ENCODE assay signal across 8 mouse cellular contexts in the genomic region with DNA sequence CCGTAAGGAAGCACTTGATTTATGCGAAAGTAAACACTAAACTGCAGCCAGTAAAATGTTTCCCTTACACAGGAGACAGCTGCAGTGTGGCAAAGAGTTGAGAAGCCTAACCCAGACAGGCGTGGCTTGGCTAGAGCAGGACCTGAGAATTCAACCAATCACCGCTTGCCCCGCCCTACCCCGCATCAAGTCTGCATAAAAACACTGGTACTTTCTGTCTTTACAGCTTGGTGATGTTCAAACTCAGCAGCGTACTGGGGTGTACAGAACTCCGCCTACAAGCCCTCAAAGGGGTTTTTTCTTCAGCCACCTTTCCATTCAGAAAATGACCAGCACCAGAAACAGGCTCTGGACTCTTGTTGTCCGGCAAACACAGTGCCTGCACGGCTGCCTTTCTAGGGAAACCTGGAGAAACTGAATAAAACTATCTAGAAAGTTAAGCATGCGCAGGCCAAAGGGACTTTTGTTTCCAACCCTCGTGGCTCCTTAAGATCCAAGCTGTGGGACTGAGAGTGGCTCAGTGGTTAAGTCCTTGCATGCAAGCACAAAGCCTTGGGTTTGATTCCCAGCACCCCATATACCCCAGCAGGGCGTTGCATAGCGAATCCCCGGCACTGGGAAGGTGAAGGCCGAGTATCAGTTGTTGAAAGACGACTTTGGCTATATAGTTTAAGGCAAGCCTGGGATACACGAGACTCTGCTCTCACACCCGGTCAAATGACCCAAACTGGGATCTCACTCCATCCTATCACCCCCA. TPM values are rescaled to one million over a fixed set of nuclear protein-coding genes. Genes with fewer than 3 reads are reported as not detected.
DNase-seq lines count a peak whose midpoint lies in the region; ATAC-seq and TF ChIP-seq lines count a peak whose summit lies in the region.

No protein-coding gene starts in this region.

- no peak for TF ChIP-seq EP300 in lung, postnatal 0 days (IDR thresholded peaks at IDR 0.05)

- H3K9ac ChIP-seq in embryonic facial prominence, embryonic 11.5 days (replicated peaks; ENCODE audit: low read length) = peak overlapping the region; percentile 82
- H3K9ac ChIP-seq in kidney, embryonic 14.5 days (ENCODE audit: low read depth, low read length) = peak overlapping the region; percentile 67
- no peak overlapping the region for H3K9ac ChIP-seq in lung, postnatal 0 days (replicated peaks; ENCODE audit: low read depth)

- peak overlapping the region; percentile 69 for H3K4me3 ChIP-seq in embryonic facial prominence, embryonic 11.5 days (ENCODE audit: low read depth, low read length)
- peak overlapping the region; percentile 78 for H3K4me3 ChIP-seq in heart, embryonic 10.5 days
- peak overlapping the region; percentile 75 for H3K4me3 ChIP-seq in kidney, embryonic 14.5 days (ENCODE audit: low read length)
- H3K4me3 ChIP-seq in lung, postnatal 0 days (ENCODE audit: low read depth, low read length) = peak overlapping the region; percentile 57

- no peak for TF ChIP-seq CTCF in lung, postnatal 0 days (IDR thresholded peaks at IDR 0.05)

- peak overlapping the region; percentile 66; the same call in 1 of the 2 replicates for H3K27ac ChIP-seq in embryonic facial prominence, embryonic 11.5 days (replicated peaks; ENCODE audit: low read depth, low read length)
- H3K27ac ChIP-seq in heart, embryonic 10.5 days = peak overlapping the region; percentile 86
- peak overlapping the region; percentile 66; the same call in 1 of the 2 replicates for H3K27ac ChIP-seq in kidney, embryonic 14.5 days (ENCODE audit: low read depth, low read length)
- 0 out of 2 replicates have a peak overlapping the region, but pooled peaks have one; percentile 5 for H3K27ac ChIP-seq in lung, postnatal 0 days (ENCODE audit: low read length)

- ATAC-seq in CD4-positive, CD25-positive, alpha-beta regulatory T cell, adult 4 months = peak; percentile 19
- no peak for ATAC-seq in embryonic facial prominence, embryonic 11.5 days (replicated peaks; ENCODE audit: insufficient number of reproducible peaks, low FRiP score, low TSS enrichment, low read depth)
- ATAC-seq in kidney, embryonic 14.5 days (ENCODE audit: low FRiP score, low TSS enrichment) = peak; percentile 72; the same call in 1 of the 2 replicates
- peak; percentile 78 for ATAC-seq in lung, postnatal 0 days

- peak overlapping the region; percentile 90 for H3K4me2 ChIP-seq in embryonic facial prominence, embryonic 11.5 days (ENCODE audit: low read depth, low read length)
- H3K4me2 ChIP-seq in kidney, embryonic 14.5 days (replicated peaks; ENCODE audit: low read depth, low read length) = peak overlapping the region; percentile 89
- H3K4me2 ChIP-seq in lung, postnatal 0 days (replicated peaks; ENCODE audit: low read depth, low read length) = peak overlapping the region; percentile 95

- H3K36me3 ChIP-seq in embryonic facial prominence, embryonic 11.5 days (replicated peaks; ENCODE audit: control insufficient read depth, insufficient read depth, low read depth, low read length) = no peaks in the 10 kb centered on the region
- no peaks in the 10 kb centered on the region for H3K36me3 ChIP-seq in heart, embryonic 10.5 days
- H3K36me3 ChIP-seq in kidney, embryonic 14.5 days (ENCODE audit: control insufficient read depth, insufficient read depth, low read length) = no peaks in the 10 kb centered on the region
- no peaks in the 10 kb centered on the region for H3K36me3 ChIP-seq in lung, postnatal 0 days (ENCODE audit: insufficient read depth, low read length)

- peak; percentile 73 for DNase-seq in adrenal gland, adult 2 months
- peak; percentile 65 for DNase-seq in embryonic facial prominence, embryonic 11.5 days (ENCODE audit: low spot score)
- DNase-seq in heart, embryonic 10.5 days (ENCODE audit: low spot score) = peak; percentile 83
- DNase-seq in lung, postnatal 0 days (ENCODE audit: low spot score) = peak; percentile 87
- peak; percentile 55 for DNase-seq in retina, postnatal 1 day
- no peak for DNase-seq in frontal cortex, postnatal 36 days (ENCODE audit: low spot score in 2 of 2)

- 30% methylated on average over 19 of the region's 19 CpGs for whole genome bisulfite sequencing in embryonic facial prominence, embryonic 11.5 days
- whole genome bisulfite sequencing in heart, embryonic 10.5 days = 28% methylated on average over 19 of the region's 19 CpGs
- WGBS in kidney, embryonic 14.5 days = 30% methylated on average over 19 of the region's 19 CpGs
- 20% methylated on average over 19 of the region's 19 CpGs for WGBS in lung, postnatal 0 days

- no peaks in the 10 kb centered on the region for H3K27me3 ChIP-seq in embryonic facial prominence, embryonic 11.5 days (ENCODE audit: control insufficient read depth, insufficient read depth, low read length)
- no peaks in the 10 kb centered on the region for H3K27me3 ChIP-seq in heart, embryonic 10.5 days (ENCODE audit: insufficient read depth, poor library complexity, severe bottlenecking)
- H3K27me3 ChIP-seq in kidney, embryonic 14.5 days (ENCODE audit: control insufficient read depth, insufficient read depth, low read length) = no peaks in the 10 kb centered on the region
- H3K27me3 ChIP-seq in lung, postnatal 0 days (replicated peaks; ENCODE audit: insufficient read depth, low read length) = no peaks in the 10 kb centered on the region

- no peaks in the 10 kb centered on the region for H3K9me3 ChIP-seq in embryonic facial prominence, embryonic 11.5 days (replicated peaks; ENCODE audit: control insufficient read depth, low read length)
- no peaks in the 10 kb centered on the region for H3K9me3 ChIP-seq in heart, embryonic 10.5 days
- no peaks in the 10 kb centered on the region for H3K9me3 ChIP-seq in kidney, embryonic 14.5 days (ENCODE audit: control insufficient read depth, low read length)
- no peaks in the 10 kb centered on the region for H3K9me3 ChIP-seq in lung, postnatal 0 days (ENCODE audit: low read length)

- H3K4me1 ChIP-seq in embryonic facial prominence, embryonic 11.5 days (ENCODE audit: control insufficient read depth, insufficient read depth, low read length) = no peaks in the 10 kb centered on the region; the same call in 1 of the 2 replicates
- peaks cover 10% of the 10 kb centered on the region for H3K4me1 ChIP-seq in heart, embryonic 10.5 days
- H3K4me1 ChIP-seq in kidney, embryonic 14.5 days (ENCODE audit: control insufficient read depth, insufficient read depth, low read length) = peaks cover 8% of the 10 kb centered on the region; the same call in 1 of the 2 replicates
- peaks cover 5% of the 10 kb centered on the region; the same call in 1 of the 2 replicates for H3K4me1 ChIP-seq in lung, postnatal 0 days (ENCODE audit: insufficient read depth, low read depth, low read length)

RNA-seq across cellular contexts. Expression of a gene that starts 0.9 kb away (rescaled TPM):
- polyA plus RNA-seq in CD4-positive, CD25-positive, alpha-beta regulatory T cell, adult 4 months (2017; shearing (Covaris generic)) = 1 to 10 TPM; 2.5 to 3.5 TPM
- 10 to 100 TPM in 1 of 2 experiments, 1 to 10 TPM in 1; 6.0 to 10.2 TPM for total RNA-seq in adrenal gland, adult 2 months (2021)
- polyA plus RNA-seq in adrenal gland, adult 2 months (2012; rRNA removed) = 9.4 and 9.9 TPM in 2 replicates
- 18.6 and 20.0 TPM in 2 replicates for polyA plus RNA-seq in embryonic facial prominence, embryonic 11.5 days (2014; fragmentation: Nextera tagmentation; extraction: Ambion mirVana)
- polyA plus RNA-seq in heart, embryonic 10.5 days (2016; fragmentation: Nextera tagmentation; extraction: Ambion mirVana) = 6.2 and 8.2 TPM in 2 replicates
- polyA plus RNA-seq in kidney, embryonic 14.5 days (2014; fragmentation: Nextera tagmentation; extraction: Ambion mirVana) = 11.6 and 18.7 TPM in 2 replicates
- polyA plus RNA-seq in lung, postnatal 0 days (2015; fragmentation: Nextera tagmentation; extraction: Ambion mirVana) = 5.6 and 5.9 TPM in 2 replicates

RNA-seq across cellular contexts. Expression of a gene that starts 7.7 kb away (rescaled TPM):
- polyA plus RNA-seq in CD4-positive, CD25-positive, alpha-beta regulatory T cell, adult 4 months (2017; shearing (Covaris generic)) = 100 to 1,000 TPM; 205 to 239 TPM
- 100 to 1,000 TPM; 124 to 166 TPM for total RNA-seq in adrenal gland, adult 2 months (2021)
- 15.0 and 15.4 TPM in 2 replicates for polyA plus RNA-seq in adrenal gland, adult 2 months (2012; rRNA removed)
- 222 and 230 TPM in 2 replicates for polyA plus RNA-seq in embryonic facial prominence, embryonic 11.5 days (2014; fragmentation: Nextera tagmentation; extraction: Ambion mirVana)
- polyA plus RNA-seq in heart, embryonic 10.5 days (2016; fragmentation: Nextera tagmentation; extraction: Ambion mirVana) = 172 and 178 TPM in 2 replicates
- 170 and 205 TPM in 2 replicates for polyA plus RNA-seq in kidney, embryonic 14.5 days (2014; fragmentation: Nextera tagmentation; extraction: Ambion mirVana)
- polyA plus RNA-seq in lung, postnatal 0 days (2015; fragmentation: Nextera tagmentation; extraction: Ambion mirVana) = 287 and 320 TPM in 2 replicates

RNA-seq across cellular contexts. Expression of a gene that starts 22.5 kb away (rescaled TPM):
- polyA plus RNA-seq in CD4-positive, CD25-positive, alpha-beta regulatory T cell, adult 4 months (2017; shearing (Covaris generic)) = not detected
- not detected for total RNA-seq in adrenal gland, adult 2 months (2021)
- not detected in 2 replicates for polyA plus RNA-seq in adrenal gland, adult 2 months (2012; rRNA removed)
- polyA plus RNA-seq in embryonic facial prominence, embryonic 11.5 days (2014; fragmentation: Nextera tagmentation; extraction: Ambion mirVana) = 1.1 and 2.2 TPM in 2 replicates
- polyA plus RNA-seq in heart, embryonic 10.5 days (2016; fragmentation: Nextera tagmentation; extraction: Ambion mirVana) = 0.91 and 2.9 TPM in 2 replicates
- polyA plus RNA-seq in kidney, embryonic 14.5 days (2014; fragmentation: Nextera tagmentation; extraction: Ambion mirVana) = 0.97 and 1.1 TPM in 2 replicates
- polyA plus RNA-seq in lung, postnatal 0 days (2015; fragmentation: Nextera tagmentation; extraction: Ambion mirVana) = 5.3 and 6.3 TPM in 2 replicates

RNA-seq across cellular contexts. Expression of a gene that starts 56.2 kb away (rescaled TPM):
- 1 to 10 TPM; 7.5 to 9.2 TPM for polyA plus RNA-seq in CD4-positive, CD25-positive, alpha-beta regulatory T cell, adult 4 months (2017; shearing (Covaris generic))
- total RNA-seq in adrenal gland, adult 2 months (2021) = 1 to 10 TPM; 5.0 to 6.8 TPM
- polyA plus RNA-seq in adrenal gland, adult 2 months (2012; rRNA removed) = 1.3 and 1.5 TPM in 2 replicates
- polyA plus RNA-seq in embryonic facial prominence, embryonic 11.5 days (2014; fragmentation: Nextera tagmentation; extraction: Ambion mirVana) = 7.7 and 8.2 TPM in 2 replicates
- 5.1 and 7.4 TPM in 2 replicates for polyA plus RNA-seq in heart, embryonic 10.5 days (2016; fragmentation: Nextera tagmentation; extraction: Ambion mirVana)
- 10.6 and 11.7 TPM in 2 replicates for polyA plus RNA-seq in kidney, embryonic 14.5 days (2014; fragmentation: Nextera tagmentation; extraction: Ambion mirVana)
- 10.5 and 11.3 TPM in 2 replicates for polyA plus RNA-seq in lung, postnatal 0 days (2015; fragmentation: Nextera tagmentation; extraction: Ambion mirVana)

RNA-seq across cellular contexts. Expression of a gene that starts 59.3 kb away (rescaled TPM):
- 1 to 10 TPM; 7.9 to 8.7 TPM for polyA plus RNA-seq in CD4-positive, CD25-positive, alpha-beta regulatory T cell, adult 4 months (2017; shearing (Covaris generic))
- total RNA-seq in adrenal gland, adult 2 months (2021) = 1 to 10 TPM; 3.3 to 3.5 TPM
- polyA plus RNA-seq in adrenal gland, adult 2 months (2012; rRNA removed) = 1.6 and 1.9 TPM in 2 replicates
- 8.7 and 10.7 TPM in 2 replicates for polyA plus RNA-seq in embryonic facial prominence, embryonic 11.5 days (2014; fragmentation: Nextera tagmentation; extraction: Ambion mirVana)
- 9.9 and 11.5 TPM in 2 replicates for polyA plus RNA-seq in heart, embryonic 10.5 days (2016; fragmentation: Nextera tagmentation; extraction: Ambion mirVana)
- 8.6 and 10.8 TPM in 2 replicates for polyA plus RNA-seq in kidney, embryonic 14.5 days (2014; fragmentation: Nextera tagmentation; extraction: Ambion mirVana)
- polyA plus RNA-seq in lung, postnatal 0 days (2015; fragmentation: Nextera tagmentation; extraction: Ambion mirVana) = 2.4 and 2.8 TPM in 2 replicates

Comparison
In these comparisons a context has a peak if more than half of its experiments do, and no peak if none do; other contexts are left out.
1. DNase-seq: peak in adrenal gland, adult 2 months (single experiment), embryonic facial prominence, embryonic 11.5 days (single experiment), heart, embryonic 10.5 days (single experiment), lung, postnatal 0 days (single experiment) and retina, postnatal 1 day (single experiment); none in frontal cortex, postnatal 36 days (0 of 2).
2. H3K27ac ChIP-seq: peak in every context shown above with its lines; median percentile 86 in heart, embryonic 10.5 days; 66 in embryonic facial prominence, embryonic 11.5 days; 66 in kidney, embryonic 14.5 days; 5 in lung, postnatal 0 days.
3. RNA of a gene that starts 7.7 kb away (polyA plus RNA-seq): 287 to 320 TPM in lung, postnatal 0 days, 205 to 239 TPM in CD4-positive, CD25-positive, alpha-beta regulatory T cell, adult 4 months, 222 to 230 TPM in embryonic facial prominence, embryonic 11.5 days, 172 to 178 TPM in heart, embryonic 10.5 days and 170 to 205 TPM in kidney, embryonic 14.5 days; 15.0 to 15.4 TPM in adrenal gland, adult 2 months; every median in the first group is over 10 times any median in the second.
4. Peak in every context shown above with its lines, with median percentiles within 50 percentile points of each other: H3K4me2 ChIP-seq and H3K4me3 ChIP-seq.